Mouse (Mus musculus) lung, postnatal 10 days (tissue): ENCODE data around the gene Ms4a6b.
A peak's percentile ranks its signal among the peaks of the same experiment; 100 is the strongest.
"Not testable (repeated sequence)": the region's sequence is repeated elsewhere in the genome, so short reads cannot be mapped to it uniquely, and the experiment has no call there.

Experiments used
- DNase-seq: peaks from one replicate; pipeline ENCODE4 v3.0.0; 2021

The Ms4a6b gene

DNA sequence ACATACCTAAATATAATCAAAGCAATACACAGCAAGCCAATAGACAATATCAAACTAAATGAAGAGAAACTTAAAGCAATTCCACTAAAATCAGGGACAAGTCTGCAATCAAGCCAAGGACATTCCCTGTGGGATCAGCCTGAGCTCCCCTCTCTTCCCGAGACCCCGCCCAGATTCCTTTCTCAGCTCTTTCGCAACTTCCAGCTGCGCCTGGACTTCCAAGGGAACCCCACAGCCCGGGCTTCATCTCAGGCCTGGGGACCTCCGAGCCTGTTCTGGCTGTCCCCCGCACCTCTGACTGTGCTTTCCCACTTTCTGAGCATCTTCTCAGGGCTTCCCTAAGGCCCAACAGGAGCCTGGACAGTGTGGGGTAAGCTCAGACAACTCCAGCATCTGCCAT, 20.3 kb downstream of the Ms4a6b start, which contains the start of gene Ms4a4d:
Gene Ms4a4d, plus strand, starts transcription at position 209 of the 400 bp plus-strand sequence.
- DNase-seq, result peak; percentile 56

DNA sequence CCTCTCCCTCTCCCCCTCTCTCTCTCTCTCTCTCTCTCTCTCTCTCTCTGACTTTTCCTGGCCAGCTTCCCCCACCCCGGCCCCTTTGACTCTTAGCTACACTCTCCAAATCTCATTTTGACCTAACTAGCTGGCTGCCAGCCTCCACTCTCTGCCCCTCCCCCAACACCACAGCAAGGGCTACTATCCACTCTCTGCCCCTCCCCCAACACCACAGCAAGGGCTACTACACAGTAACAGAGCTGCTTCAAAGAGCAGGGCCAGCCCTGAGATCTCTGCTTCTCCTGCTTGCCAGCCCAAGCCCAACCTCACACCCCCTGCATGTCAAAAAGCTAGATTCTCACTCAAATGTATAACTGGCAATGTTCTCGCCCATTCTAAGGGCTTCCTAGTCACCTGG, 21.0 kb downstream of the Ms4a6b start:
- DNase-seq, result peak; percentile 50

DNA sequence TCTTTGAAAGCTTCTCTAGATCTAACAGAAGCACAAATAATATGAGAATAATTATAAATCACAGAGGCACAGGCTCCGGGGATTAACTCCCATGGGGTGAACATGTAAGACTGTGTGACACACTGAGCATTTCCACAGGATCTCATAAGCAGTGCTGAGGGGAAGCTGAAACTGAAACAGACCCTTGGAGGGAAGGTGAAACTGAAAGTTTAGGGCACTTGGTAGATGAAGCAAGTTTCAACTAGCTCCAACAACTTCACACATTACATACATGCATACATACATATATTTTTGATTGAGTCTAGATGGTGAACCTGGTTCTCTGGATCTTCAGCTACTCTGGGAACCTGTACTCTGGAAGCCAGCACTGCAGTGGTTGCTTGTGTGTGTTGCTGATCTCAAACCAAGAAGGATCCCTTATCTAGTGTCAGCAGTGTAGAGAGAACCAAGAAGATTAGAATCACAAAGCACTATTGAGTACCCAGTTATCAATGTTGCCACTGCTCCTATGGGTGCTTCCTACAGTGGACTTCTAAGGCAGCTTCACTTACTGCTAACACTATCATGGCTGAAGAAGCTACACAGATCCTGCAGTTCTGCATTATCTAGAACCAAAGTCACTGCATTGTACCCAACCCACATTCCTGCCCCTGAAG, 24.0 kb downstream of the Ms4a6b start:
- DNase-seq, result not testable (repeated sequence)

DNA sequence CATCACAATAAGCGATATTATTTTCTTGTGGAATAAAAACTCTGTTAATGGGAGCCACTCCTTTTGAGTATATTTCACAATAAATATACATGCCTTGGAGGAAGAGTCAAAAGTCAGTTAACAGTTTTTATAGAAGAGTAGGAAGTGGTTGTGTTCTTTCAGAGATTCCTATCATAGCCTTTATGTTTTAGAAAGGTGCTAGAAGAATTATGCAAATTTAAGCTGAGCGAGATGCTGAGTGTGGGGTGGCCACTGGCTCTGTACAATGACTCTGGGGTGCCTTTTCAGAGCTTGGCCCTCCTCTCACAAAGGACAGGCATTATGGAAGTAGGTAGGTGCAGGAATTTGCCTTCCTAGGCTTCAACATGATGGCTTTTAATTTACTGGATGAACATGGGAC, 28.1 kb downstream of the Ms4a6b start:
- not testable (repeated sequence) for DNase-seq

DNA sequence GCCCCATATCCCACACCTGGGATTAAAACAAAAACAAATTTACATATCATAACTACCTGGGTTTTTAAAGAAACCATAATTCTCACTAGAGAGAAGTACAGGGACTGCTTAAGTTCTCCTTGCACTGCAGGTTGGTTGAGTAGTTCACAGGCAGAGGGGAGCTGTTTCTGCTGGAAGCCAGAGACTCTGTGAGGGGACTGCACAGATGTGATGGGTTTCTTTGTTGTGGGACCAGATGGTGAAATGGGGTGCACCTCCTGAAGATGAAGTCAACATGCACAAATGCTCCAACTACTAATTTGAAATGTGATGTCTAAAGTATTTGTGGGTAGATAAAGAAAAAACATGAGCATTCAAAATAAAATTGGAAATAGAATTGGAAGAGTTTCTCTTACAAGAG, 31.6 kb downstream of the Ms4a6b start:
- DNase-seq, result no peak

DNA sequence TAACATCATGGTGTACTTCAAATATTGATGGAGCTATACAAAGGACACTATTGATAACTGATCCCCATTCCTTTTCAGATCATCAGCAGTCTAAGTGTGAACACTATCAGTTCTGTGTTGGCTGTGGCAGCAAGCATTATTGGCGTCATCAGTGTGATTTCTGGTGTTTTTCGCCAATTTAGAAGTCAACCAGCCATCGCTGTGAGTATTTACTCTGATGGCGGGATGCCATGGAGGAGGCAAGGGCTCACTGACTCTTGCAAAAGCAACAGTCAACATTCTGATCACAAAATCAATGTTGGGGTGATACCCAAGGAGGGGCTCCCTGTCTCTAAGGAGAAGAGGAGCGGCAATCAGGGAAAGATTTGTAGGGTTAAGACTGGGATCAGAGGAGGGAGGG, 38.4 kb downstream of the Ms4a6b start:
- no peak for DNase-seq

DNA sequence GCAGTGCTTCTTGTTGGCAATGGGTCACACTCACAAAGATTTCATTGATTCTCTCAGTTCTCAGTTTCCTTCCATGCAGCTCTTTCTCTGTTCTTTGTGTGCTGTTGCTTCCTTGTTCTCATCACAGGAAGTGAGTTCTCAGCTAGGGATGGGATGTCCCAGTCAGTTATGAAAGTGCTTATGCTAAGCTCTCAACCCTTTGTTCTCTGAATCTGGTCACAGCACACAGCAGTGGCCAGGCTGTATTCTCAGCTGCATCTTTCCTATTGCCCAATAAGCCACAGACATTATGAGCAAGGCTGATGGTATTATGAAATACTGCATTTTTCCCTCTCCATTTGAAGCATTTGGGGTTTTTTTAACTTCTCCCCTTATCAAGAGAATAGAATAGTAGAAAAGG, 43.2 kb downstream of the Ms4a6b start:
- not testable (repeated sequence) for DNase-seq

DNA sequence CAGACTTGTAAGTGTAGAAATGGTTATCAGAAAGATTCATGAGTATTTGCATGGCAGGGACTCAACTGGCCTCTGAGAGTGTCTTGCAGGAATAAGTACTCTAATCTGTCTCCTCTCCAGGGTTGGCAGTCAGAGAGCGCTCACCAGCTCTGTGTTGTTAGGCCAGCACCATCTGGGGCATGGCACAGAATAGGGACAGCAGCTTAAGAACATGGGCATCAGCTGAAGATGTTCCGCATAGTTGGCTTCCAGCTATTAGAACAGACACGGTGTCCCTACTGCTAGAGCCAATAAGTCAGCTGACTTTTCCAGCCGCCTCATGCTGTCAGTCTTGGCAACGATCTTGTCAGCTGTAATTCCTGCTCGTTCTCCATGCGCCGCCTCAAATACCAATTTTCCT, 58.7 kb downstream of the Ms4a6b start:
- DNase-seq, result no peak
